In the genomic region with DNA sequence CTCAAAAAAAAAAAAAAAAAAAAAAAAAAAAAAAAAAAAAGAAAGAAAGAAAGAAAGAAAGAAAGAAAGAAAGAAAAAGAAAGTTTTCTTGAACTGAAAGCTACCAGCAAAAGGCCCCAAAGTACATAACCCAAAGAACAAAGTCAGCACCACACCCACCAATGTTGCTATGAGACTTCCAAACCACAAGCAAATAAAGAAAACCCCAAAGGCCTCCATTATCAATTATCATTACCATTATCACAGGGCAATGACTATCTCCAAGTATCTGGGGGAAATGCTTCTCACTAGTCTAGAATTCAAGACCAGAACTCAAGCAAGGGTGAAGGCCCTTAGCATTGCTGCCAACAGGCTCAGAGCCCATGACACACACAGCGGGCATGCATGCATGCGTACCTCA, we compare ENCODE assay signal across 30 mouse cellular contexts. TPM values are rescaled to one million over a fixed set of nuclear protein-coding genes. Genes with fewer than 3 reads are reported as not detected.
DNase-seq lines count a peak whose midpoint lies in the region; ATAC-seq lines count a peak whose summit lies in the region.
"Had no signal": no experiment of that assay in that cellular context is flagged by ENCODE, and none has a peak within 500 bp of the region (broad histone marks: within the 10 kb centered on the region; RNA-seq: fewer than 3 reads in every experiment).

No protein-coding gene starts in this region.

- WGBS in heart, embryonic 10.5 days = 90% methylated on average over 2 of the region's 2 CpGs
- 96% methylated on average over 2 of the region's 2 CpGs for WGBS in heart, embryonic 15.5 days
- 92% methylated on average over 2 of the region's 2 CpGs for WGBS in forebrain, embryonic 15.5 days

- intact Hi-C loops in heart, postnatal 36 days (cut with DNase I) = no loop called here

- H3K4me3 ChIP-seq in heart, embryonic 10.5 days = no peak overlapping the region
- H3K4me3 ChIP-seq in heart, embryonic 15.5 days = no peak overlapping the region
- no peak overlapping the region for H3K4me3 ChIP-seq in forebrain, embryonic 15.5 days
- H3K4me3 ChIP-seq: embryonic facial prominence, embryonic 13.5 days; forebrain, embryonic 10.5 days; limb, embryonic 10.5 days; limb, embryonic 15.5 days; liver, embryonic 13.5 days; neural tube, embryonic 12.5 days had no signal

- no peak overlapping the region for H3K4me2 ChIP-seq in heart, embryonic 15.5 days
- H3K4me2 ChIP-seq in forebrain, embryonic 15.5 days (replicated peaks) = no peak overlapping the region
- H3K4me2 ChIP-seq: embryonic facial prominence, embryonic 13.5 days; hindbrain, embryonic 14.5 days; limb, embryonic 15.5 days; liver, embryonic 13.5 days; neural tube, embryonic 12.5 days had no signal

- no peak for DNase-seq in heart, embryonic 10.5 days (ENCODE audit: low spot score)
- no peak for DNase-seq in heart, adult 18-20 months
- no peak for DNase-seq in heart, postnatal 36 days
- DNase-seq in frontal cortex, adult 2 months (ENCODE audit: extremely low spot score in 1 of 2, low spot score in 1 of 2) = no peak
- DNase-seq: adrenal gland, postnatal 14 days; gastrocnemius, postnatal 10 days; kidney, adult 11 months; kidney, postnatal 14 days; layer of hippocampus, adult 9-11 months; liver, embryonic 13.5 days; lung, adult 2 months; lung, postnatal 10 days; midbrain, embryonic 14.5 days; right cerebral cortex, adult 18-20 months; right cerebral cortex, postnatal 4 days; thymus, adult 18-20 months; thymus, postnatal 36 days had no signal

- H3K27me3 ChIP-seq in heart, embryonic 10.5 days (ENCODE audit: insufficient read depth, poor library complexity, severe bottlenecking) = no peaks in the 10 kb centered on the region
- no peaks in the 10 kb centered on the region for H3K27me3 ChIP-seq in heart, embryonic 15.5 days
- H3K27me3 ChIP-seq in forebrain, embryonic 15.5 days = no peaks in the 10 kb centered on the region
- H3K27me3 ChIP-seq: embryonic facial prominence, embryonic 13.5 days; limb, embryonic 15.5 days; liver, embryonic 13.5 days; neural tube, embryonic 12.5 days had no signal

- no peaks in the 10 kb centered on the region for H3K9me3 ChIP-seq in heart, embryonic 10.5 days
- no peaks in the 10 kb centered on the region for H3K9me3 ChIP-seq in heart, embryonic 15.5 days (replicated peaks)
- no peaks in the 10 kb centered on the region for H3K9me3 ChIP-seq in forebrain, embryonic 15.5 days
- H3K9me3 ChIP-seq: embryonic facial prominence, embryonic 13.5 days; forebrain, embryonic 10.5 days; limb, embryonic 10.5 days; limb, embryonic 15.5 days; liver, embryonic 13.5 days; neural tube, embryonic 12.5 days had no signal

- peaks cover 25% of the 10 kb centered on the region for H3K4me1 ChIP-seq in heart, embryonic 10.5 days
- peaks cover 36% of the 10 kb centered on the region for H3K4me1 ChIP-seq in heart, embryonic 15.5 days (replicated peaks)
- H3K4me1 ChIP-seq in forebrain, embryonic 15.5 days = no peaks in the 10 kb centered on the region
- H3K4me1 ChIP-seq: embryonic facial prominence, embryonic 13.5 days; forebrain, embryonic 10.5 days; limb, embryonic 10.5 days; limb, embryonic 15.5 days; liver, embryonic 13.5 days; neural tube, embryonic 12.5 days had no signal

- ATAC-seq in heart, embryonic 15.5 days (replicated peaks; ENCODE audit: insufficient number of reproducible peaks, insufficient read depth, low FRiP score, low read depth) = no peak
- peak; percentile 53 for ATAC-seq in CD4-positive, CD25-positive, alpha-beta regulatory T cell, adult 4 months
- ATAC-seq in inflammation-experienced regulatory T-cells, adult 6 months = peak; percentile 75
- ATAC-seq in forebrain, embryonic 15.5 days (replicated peaks) = no peak
- ATAC-seq: forebrain, embryonic 16.5 days had no signal

- H3K36me3 ChIP-seq in heart, embryonic 10.5 days = no peaks in the 10 kb centered on the region
- H3K36me3 ChIP-seq in heart, embryonic 15.5 days = no peaks in the 10 kb centered on the region
- no peaks in the 10 kb centered on the region for H3K36me3 ChIP-seq in forebrain, embryonic 15.5 days
- H3K36me3 ChIP-seq: embryonic facial prominence, embryonic 13.5 days; forebrain, embryonic 10.5 days; limb, embryonic 10.5 days; limb, embryonic 15.5 days; liver, embryonic 13.5 days; neural tube, embryonic 12.5 days had no signal

- H3K27ac ChIP-seq in heart, embryonic 10.5 days = peak overlapping the region; percentile 81
- peak overlapping the region; percentile 86 for H3K27ac ChIP-seq in heart, embryonic 15.5 days
- no peak overlapping the region for H3K27ac ChIP-seq in forebrain, embryonic 15.5 days (replicated peaks)
- H3K27ac ChIP-seq: embryonic facial prominence, embryonic 13.5 days; forebrain, embryonic 10.5 days; hindbrain, embryonic 14.5 days; limb, embryonic 10.5 days; limb, embryonic 15.5 days; liver, embryonic 13.5 days; macrophage; neural tube, embryonic 12.5 days; stomach, postnatal 0 days had no signal

- H3K9ac ChIP-seq in heart, embryonic 15.5 days = no peak overlapping the region
- no peak overlapping the region for H3K9ac ChIP-seq in forebrain, embryonic 15.5 days (replicated peaks)
- H3K9ac ChIP-seq: embryonic facial prominence, embryonic 13.5 days; hindbrain, embryonic 14.5 days; limb, embryonic 15.5 days; liver, embryonic 13.5 days; neural tube, embryonic 12.5 days had no signal

RNA-seq across cellular contexts. Expression of a gene that starts 18.7 kb away (rescaled TPM):
- 9.0 and 23.0 TPM in 2 replicates for polyA plus RNA-seq in heart, embryonic 10.5 days (2016; fragmentation: Nextera tagmentation; extraction: Ambion mirVana)
- 10 to 100 TPM; 56.3 to 75.5 TPM for total RNA-seq in heart, adult 18-20 months (2021)
- polyA plus RNA-seq in heart, embryonic 15.5 days (2015; fragmentation: Nextera tagmentation; extraction: Ambion mirVana) = 42.3 and 45.3 TPM in 2 replicates
- 10 to 100 TPM; 65.0 to 67.0 TPM for total RNA-seq in heart, postnatal 36 days (2021)
- polyA plus RNA-seq in CD4-positive, CD25-positive, alpha-beta regulatory T cell, adult 4 months (2017; shearing (Covaris generic)) = under 1 TPM; 0.14 to 0.42 TPM
- polyA plus RNA-seq in inflammation-experienced regulatory T-cells, adult 6 months (2017; shearing (Covaris generic)) = under 1 TPM; 0.50 to 0.67 (median 0.66) TPM
- polyA plus RNA-seq in forebrain, embryonic 15.5 days (2015; fragmentation: Nextera tagmentation; extraction: Ambion mirVana) = 15.1 and 15.2 TPM in 2 replicates
- 34.1 and 35.7 TPM in 2 replicates for polyA plus RNA-seq in frontal cortex, adult 2 months (2012; rRNA removed)

RNA-seq across cellular contexts. Expression of a gene that starts 22.5 kb away (rescaled TPM):
- 4.5 and 5.8 TPM in 2 replicates for polyA plus RNA-seq in heart, embryonic 10.5 days (2016; fragmentation: Nextera tagmentation; extraction: Ambion mirVana)
- 1 to 10 TPM; 2.8 to 5.7 TPM for total RNA-seq in heart, adult 18-20 months (2021)
- polyA plus RNA-seq in heart, embryonic 15.5 days (2015; fragmentation: Nextera tagmentation; extraction: Ambion mirVana) = 3.7 and 4.9 TPM in 2 replicates
- total RNA-seq in heart, postnatal 36 days (2021) = 1 to 10 TPM; 3.4 to 4.1 TPM
- polyA plus RNA-seq in CD4-positive, CD25-positive, alpha-beta regulatory T cell, adult 4 months (2017; shearing (Covaris generic)) = 1 to 10 TPM; 2.9 to 3.1 TPM
- polyA plus RNA-seq in inflammation-experienced regulatory T-cells, adult 6 months (2017; shearing (Covaris generic)) = 1 to 10 TPM; 1.4 to 3.3 (median 2.1) TPM
- polyA plus RNA-seq in forebrain, embryonic 15.5 days (2015; fragmentation: Nextera tagmentation; extraction: Ambion mirVana) = 24.2 and 25.3 TPM in 2 replicates
- polyA plus RNA-seq in frontal cortex, adult 2 months (2012; rRNA removed) = 137 and 156 TPM in 2 replicates

Comparison
In these comparisons a context has a peak if more than half of its experiments do, and no peak if none do; other contexts are left out.
1. ATAC-seq: peak in CD4-positive, CD25-positive, alpha-beta regulatory T cell, adult 4 months (single experiment) and inflammation-experienced regulatory T-cells, adult 6 months (single experiment); none in heart, embryonic 15.5 days (single experiment) and forebrain, embryonic 15.5 days (single experiment).